Mouse (Mus musculus) midbrain, embryonic 14.5 days (tissue): ENCODE measurements around the gene Zfp846. TPM values are rescaled to one million over a fixed set of nuclear protein-coding genes. Genes with fewer than 3 reads are reported as not detected.

Source experiments
- ATAC-seq: fragments of 200-750 bp; cut with Nextera tagmentation; 2 replicates; pipeline ENCODE4 v1.8.0; 2017; ENCODE audit warnings: moderate number of reproducible peaks, moderate library complexity; ENCODE audit not compliant: low FRiP score, low TSS enrichment
- DNase-seq: peaks from one replicate; pipeline ENCODE4 v3.0.0-alpha.2; 2015
- H3K27ac ChIP-seq: fragments of 300-500 bp; sonication (generic); replicated peaks from 2 replicates; pipeline ENCODE4 v1.5.1; 2014; ENCODE audit warnings: mild to moderate bottlenecking, low read depth, low read length, moderate library complexity
- H3K27me3 ChIP-seq: fragments of 300-500 bp; sonication (generic); 2 replicates; pipeline ENCODE4 v1.6.1; 2014; ENCODE audit warnings: low read length, control low read depth, mixed read lengths; ENCODE audit not compliant: control insufficient read depth, insufficient read depth
- H3K36me3 ChIP-seq: fragments of 300-500 bp; sonication (generic); 2 replicates; pipeline ENCODE4 v1.6.1; 2014; ENCODE audit warnings: low read length, control low read depth; ENCODE audit not compliant: control insufficient read depth, insufficient read depth
- H3K4me1 ChIP-seq: fragments of 300-500 bp; sonication (generic); 2 replicates; pipeline ENCODE4 v1.6.1; 2014; ENCODE audit warnings: mild to moderate bottlenecking, antibody characterized with exemption, low read length, control low read depth; ENCODE audit not compliant: control insufficient read depth, insufficient read depth
- H3K4me2 ChIP-seq: fragments of 300-500 bp; sonication (generic); 2 replicates; pipeline ENCODE4 v1.6.1; 2014; ENCODE audit warnings: mild to moderate bottlenecking, low read length, moderate library complexity
- H3K4me3 ChIP-seq: fragments of 300-500 bp; sonication (generic); replicated peaks from 2 replicates; pipeline ENCODE4 v1.5.1; 2014; ENCODE audit warnings: low read depth, low read length
- H3K9ac ChIP-seq: fragments of 300-500 bp; sonication (generic); replicated peaks from 2 replicates; pipeline ENCODE4 v1.6.1; 2014; ENCODE audit warnings: mild to moderate bottlenecking, low read length, moderate library complexity
- H3K9me3 ChIP-seq: fragments of 300-500 bp; sonication (generic); 2 replicates; pipeline ENCODE4 v1.6.1; 2016; ENCODE audit warnings: low read length, control low read depth, mixed read lengths; ENCODE audit not compliant: control insufficient read depth
- WGBS: fragments of 180-500 bp; shearing (Covaris S2); extraction: QIAGEN DNeasy Blood & Tissue Kit; methylation state at CpG from one replicate; pipeline ENCODE4 v1.1.7; 2014; 5-methylcytosine and 5-hydroxymethylcytosine counted together
- polyA plus RNA-seq: library from polyadenylated mRNA; unstranded; fragments of >200 nt; fragmentation: Nextera tagmentation; extraction: Ambion mirVana; gene quantifications from 2 replicates; pipeline ENCODE4 v1.2.1, GENCODE M21; 2014

Zfp846 gene
- polyA plus RNA-seq, 1 experiment from 2014 or later, result 55.9 TPM

- peak; percentile 87 for ATAC-seq
Measured at GRCm38 (mm10) chr9:20642101-20642895, 61.2 kb downstream of the Zfp846 start, which contains the start of gene Ubl5. Gene Ubl5 (plus strand): TSS chr9:20642878.

GRCm38 (mm10) chr9:20642896-20643466 is 61.9 kb downstream of the Zfp846 start:
- no peaks in the 10 kb centered on the region for H3K27me3 ChIP-seq
- H3K9me3 ChIP-seq, result no peaks in the 10 kb centered on the region
- peak overlapping the region; percentile 68 for H3K4me3 ChIP-seq
- H3K27ac ChIP-seq, result peak overlapping the region; percentile 90
- peak overlapping the region; percentile 84 for H3K9ac ChIP-seq
- DNase-seq, result peak; percentile 92
- H3K36me3 ChIP-seq, result peaks cover 36% of the 10 kb centered on the region
- peak; percentile 85 for ATAC-seq
- WGBS, result under 1% methylated on average over 30 of the region's 30 CpGs
- H3K4me2 ChIP-seq, result peak overlapping the region; percentile 89
- peaks cover 29% of the 10 kb centered on the region for H3K4me1 ChIP-seq

More at GRCm38 (mm10) chr9:20642101-20642895, 61.2 kb downstream of the Zfp846 start, which contains the start of gene Ubl5:
- WGBS, result under 1% methylated on average over 48 of the region's 51 CpGs
- Histone ChIP-seq H3K27ac (peak within 1 kb of the TSS; percentile 90), H3K4me1 (peaks cover 29% of the 10 kb centered on the region), H3K9me3 (no peaks in the 10 kb centered on the region), H3K4me2 (peak within 1 kb of the TSS; percentile 89), H3K27me3 (no peaks in the 10 kb centered on the region), H3K9ac (peak within 1 kb of the TSS; percentile 84), H3K4me3 (peak within 1 kb of the TSS; percentile 68), H3K36me3 (peaks cover 35% of the 10 kb centered on the region)
- DNase-seq, result peak; percentile 94

- Histone ChIP-seq H3K27ac (peak overlapping the region; percentile 90), H3K4me1 (peaks cover 29% of the 10 kb centered on the region), H3K9me3 (no peaks in the 10 kb centered on the region), H3K4me2 (peak overlapping the region; percentile 89), H3K9ac (peak overlapping the region; percentile 84), H3K36me3 (peaks cover 35% of the 10 kb centered on the region), H3K27me3 (no peaks in the 10 kb centered on the region), H3K4me3 (peak overlapping the region; percentile 68)
- DNase-seq (no peak), ATAC-seq (no peak)
- 9% methylated on average over 13 of the region's 13 CpGs for WGBS
Measured at GRCm38 (mm10) chr9:20643781-20644180, 62.7 kb downstream of the Zfp846 start.

- Histone ChIP-seq H3K4me3 (peak within 1 kb of the TSS; percentile 68), H3K36me3 (peaks cover 37% of the 10 kb centered on the region), H3K27me3 (no peaks in the 10 kb centered on the region), H3K9ac (peak within 1 kb of the TSS; percentile 84), H3K4me1 (peaks cover 29% of the 10 kb centered on the region), H3K9me3 (no peaks in the 10 kb centered on the region), H3K4me2 (peak within 1 kb of the TSS; percentile 89), H3K27ac (peak within 1 kb of the TSS; percentile 90)
- peak; percentile 36 for ATAC-seq
- WGBS, result under 1% methylated on average over 43 of the region's 43 CpGs
- peak; percentile 92 for DNase-seq
Measured at GRCm38 (mm10) chr9:20644360-20645081, 63.4 kb downstream of the Zfp846 start, which contains the start of gene Fbxl12. Gene Fbxl12 (minus strand): TSS chr9:20644767.

GRCm38 (mm10) chr9:20645121-20645520 is 64.0 kb downstream of the Zfp846 start:
- Histone ChIP-seq H3K9me3 (no peaks in the 10 kb centered on the region), H3K4me3 (peak overlapping the region; percentile 68), H3K4me2 (peak overlapping the region; percentile 89), H3K27me3 (no peaks in the 10 kb centered on the region), H3K4me1 (peaks cover 29% of the 10 kb centered on the region), H3K27ac (peak overlapping the region; percentile 50; the same call in 1 of the 2 replicates), H3K36me3 (peaks cover 42% of the 10 kb centered on the region), H3K9ac (peak overlapping the region; percentile 84)
- no peak for ATAC-seq
- WGBS, result 5% methylated on average over 17 of the region's 17 CpGs
- DNase-seq, result peak; percentile 31

GRCm38 (mm10) chr9:20651602-20652259 is 70.6 kb downstream of the Zfp846 start, which contains the start of gene Pin1:
Gene Pin1 (plus strand): TSS chr9:20652095.
- H3K9me3 ChIP-seq, result no peaks in the 10 kb centered on the region
- H3K4me2 ChIP-seq, result peak within 1 kb of the TSS; percentile 75
- H3K9ac ChIP-seq, result peak within 1 kb of the TSS; percentile 73
- H3K27ac ChIP-seq, result peak within 1 kb of the TSS; percentile 53
- H3K4me1 ChIP-seq, result peaks cover 17% of the 10 kb centered on the region
- H3K27me3 ChIP-seq, result no peaks in the 10 kb centered on the region
- DNase-seq (peak; percentile 98), ATAC-seq (peak; percentile 99)
- peaks cover 58% of the 10 kb centered on the region for H3K36me3 ChIP-seq
- peak within 1 kb of the TSS; percentile 96 for H3K4me3 ChIP-seq
- under 1% methylated on average over 45 of the region's 45 CpGs for WGBS

- WGBS, result 0% methylated on average over 25 of the region's 25 CpGs
- H3K4me1 ChIP-seq, result peaks cover 17% of the 10 kb centered on the region
- no peaks in the 10 kb centered on the region for H3K27me3 ChIP-seq
- H3K27ac ChIP-seq, result no peak overlapping the region; the same call in 1 of the 2 replicates
- H3K9me3 ChIP-seq, result no peaks in the 10 kb centered on the region
- peak overlapping the region; percentile 96 for H3K4me3 ChIP-seq
- peak; percentile 11; the same call in 1 of the 2 replicates for ATAC-seq
- H3K4me2 ChIP-seq, result peak overlapping the region; percentile 75
- DNase-seq, result no peak
- H3K9ac ChIP-seq, result peak overlapping the region; percentile 73
- peaks cover 59% of the 10 kb centered on the region for H3K36me3 ChIP-seq
Measured at GRCm38 (mm10) chr9:20652260-20652658, 71.2 kb downstream of the Zfp846 start.

GRCm38 (mm10) chr9:20653859-20654258 is 72.8 kb downstream of the Zfp846 start:
- H3K9ac ChIP-seq, result no peak overlapping the region
- H3K9me3 ChIP-seq, result no peaks in the 10 kb centered on the region
- H3K4me2 ChIP-seq, result no peak overlapping the region; the same call in 1 of the 2 replicates
- peaks cover 54% of the 10 kb centered on the region for H3K36me3 ChIP-seq
- H3K27me3 ChIP-seq, result no peaks in the 10 kb centered on the region
- 94% methylated on average over 3 of the region's 3 CpGs for WGBS
- DNase-seq, result no peak
- no peak overlapping the region for H3K27ac ChIP-seq
- H3K4me1 ChIP-seq, result peaks cover 17% of the 10 kb centered on the region
- no peak for ATAC-seq
- no peak overlapping the region for H3K4me3 ChIP-seq
